Mouse (Mus musculus) kidney, embryonic 16.5 days (tissue): ENCODE data around the gene Pde6d. TPM values are rescaled to one million over a fixed set of nuclear protein-coding genes. Genes with fewer than 3 reads are reported as not detected.
"Not testable (repeated sequence)": the region's sequence is repeated elsewhere in the genome, so short reads cannot be mapped to it uniquely, and the experiment has no call there.

Source experiments
- ATAC-seq: fragments of 200-750 bp; cut with Nextera tagmentation; 2 replicates; pipeline ENCODE4 v1.8.0; 2017; ENCODE audit warnings: moderate TSS enrichment; ENCODE audit not compliant: low FRiP score, low TSS enrichment
- H3K27ac ChIP-seq: fragments of 300-500 bp; sonication (generic); 2 replicates; pipeline ENCODE4 v1.5.1; 2014; ENCODE audit warnings: low read length
- H3K27me3 ChIP-seq: fragments of 300-500 bp; sonication (generic); 2 replicates; pipeline ENCODE4 v1.6.1; 2014; ENCODE audit warnings: low read length, control low read depth, mixed read lengths; ENCODE audit not compliant: insufficient read depth
- H3K36me3 ChIP-seq: fragments of 300-500 bp; sonication (generic); 2 replicates; pipeline ENCODE4 v1.6.1; 2014; ENCODE audit warnings: low read length, control low read depth, mixed read lengths; ENCODE audit not compliant: insufficient read depth
- H3K4me1 ChIP-seq: fragments of 300-500 bp; sonication (generic); 2 replicates; pipeline ENCODE4 v1.6.1; 2014; ENCODE audit warnings: low read length, control low read depth, mixed read lengths; ENCODE audit not compliant: insufficient read depth
- H3K4me2 ChIP-seq: fragments of 300-500 bp; sonication (generic); replicated peaks from 2 replicates; pipeline ENCODE4 v1.6.1; 2014; ENCODE audit warnings: low read depth, low read length
- H3K4me3 ChIP-seq: fragments of 300-500 bp; sonication (generic); 2 replicates; pipeline ENCODE4 v1.5.1; 2014; ENCODE audit warnings: mild to moderate bottlenecking, low read length
- H3K9ac ChIP-seq: fragments of 300-500 bp; sonication (generic); replicated peaks from 2 replicates; pipeline ENCODE4 v1.6.1; 2014; ENCODE audit warnings: low read length
- H3K9me3 ChIP-seq: fragments of 300-500 bp; sonication (generic); 2 replicates; pipeline ENCODE4 v1.6.1; 2016; ENCODE audit warnings: low read length, control low read depth
- WGBS: fragments of 180-500 bp; shearing (Covaris S2); extraction: QIAGEN DNeasy Blood & Tissue Kit; methylation state at CpG from one replicate; pipeline ENCODE4 v1.1.7; 2014; 5-methylcytosine and 5-hydroxymethylcytosine counted together
- polyA plus RNA-seq: library from polyadenylated mRNA; unstranded; fragments of >200 nt; fragmentation: Nextera tagmentation; extraction: Ambion mirVana; gene quantifications from 2 replicates; pipeline ENCODE4 v1.2.1, GENCODE M21; 2015

Gene Pde6d
- polyA plus RNA-seq, 1 experiment from 2014 or later, result 50.9 TPM

DNA sequence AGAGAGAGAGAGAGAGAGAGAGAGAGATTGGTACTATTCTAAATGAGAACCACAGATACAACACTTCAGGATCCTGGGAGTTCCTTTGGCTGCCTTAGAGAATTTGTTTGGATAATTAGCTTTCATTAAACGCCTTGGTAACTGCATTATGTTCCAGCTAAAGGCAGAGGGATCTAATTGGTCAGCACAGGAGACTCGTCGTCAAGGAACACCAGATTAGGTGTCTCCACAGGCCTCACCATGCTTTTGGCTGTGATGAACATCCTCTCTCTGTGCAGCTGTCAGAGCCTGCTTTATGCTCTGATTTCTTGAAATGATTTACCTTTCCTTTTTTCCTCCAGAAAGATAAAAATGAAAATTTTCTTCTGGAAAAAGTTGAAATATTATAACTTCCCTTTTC, 35.6 kb downstream of the Pde6d start:
- Histone ChIP-seq H3K27ac (no peak overlapping the region), H3K9ac (no peak overlapping the region), H3K27me3 (no peaks in the 10 kb centered on the region), H3K4me1 (no peaks in the 10 kb centered on the region), H3K9me3 (no peaks in the 10 kb centered on the region), H3K4me2 (no peak overlapping the region), H3K36me3 (peaks cover 37% of the 10 kb centered on the region), H3K4me3 (no peak overlapping the region)
- ATAC-seq, result no peak
- WGBS, result 80% methylated on average over 3 of the region's 3 CpGs

DNA sequence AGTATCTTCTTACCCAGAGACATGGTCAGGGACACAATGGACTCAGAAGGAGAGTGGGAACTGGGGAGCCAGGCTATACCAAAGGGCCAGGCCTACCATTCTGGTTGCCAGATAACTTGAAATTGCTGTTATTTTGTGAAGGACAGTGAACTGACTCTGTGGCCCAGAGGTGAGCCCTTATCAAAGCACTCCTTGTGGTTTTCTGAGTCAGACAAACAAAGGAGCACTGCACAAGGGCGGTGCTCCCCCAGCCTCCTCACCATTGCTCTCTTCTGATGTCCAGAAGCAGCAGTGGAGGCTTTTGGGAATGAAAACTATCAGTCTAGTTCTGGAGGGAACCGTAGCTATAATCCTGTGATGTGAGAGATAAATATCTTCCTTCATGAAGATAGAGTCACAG, 39.8 kb downstream of the Pde6d start:
- peaks cover 40% of the 10 kb centered on the region for H3K36me3 ChIP-seq
- H3K4me2 ChIP-seq, result no peak overlapping the region
- ATAC-seq, result no peak
- no peak overlapping the region for H3K4me3 ChIP-seq
- H3K9me3 ChIP-seq, result no peaks in the 10 kb centered on the region
- WGBS, result 83% methylated on average over 2 of the region's 2 CpGs
- H3K27ac ChIP-seq, result no peak overlapping the region
- H3K9ac ChIP-seq, result no peak overlapping the region
- H3K27me3 ChIP-seq, result no peaks in the 10 kb centered on the region
- H3K4me1 ChIP-seq, result no peaks in the 10 kb centered on the region

DNA sequence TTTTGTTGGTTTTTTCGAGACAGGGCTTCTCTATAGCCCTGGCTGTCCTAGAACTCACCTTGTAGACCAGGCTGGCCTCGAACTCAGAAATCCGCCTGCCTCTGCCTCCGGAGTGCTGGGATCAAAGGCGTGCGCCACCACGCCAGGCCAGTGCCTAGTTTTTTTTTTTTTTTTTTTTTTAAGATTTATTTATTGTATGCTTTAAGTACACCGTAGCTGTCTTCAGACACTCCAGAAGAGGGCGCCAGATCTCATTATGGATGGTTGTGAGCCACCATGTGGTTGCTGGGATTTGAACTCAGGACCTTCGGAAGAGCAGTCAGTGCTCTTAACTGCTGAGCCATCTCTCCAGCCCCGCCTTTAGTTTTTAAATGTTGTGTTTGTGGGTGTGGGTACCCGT, 42.8 kb downstream of the Pde6d start:
- peaks cover 26% of the 10 kb centered on the region for H3K36me3 ChIP-seq
- not testable (repeated sequence) for H3K4me2 ChIP-seq, H3K27ac ChIP-seq, H3K27me3 ChIP-seq, H3K4me3 ChIP-seq, H3K9ac ChIP-seq, H3K9me3 ChIP-seq, ATAC-seq, H3K4me1 ChIP-seq
- WGBS, result 89% methylated on average over 12 of the region's 12 CpGs

DNA sequence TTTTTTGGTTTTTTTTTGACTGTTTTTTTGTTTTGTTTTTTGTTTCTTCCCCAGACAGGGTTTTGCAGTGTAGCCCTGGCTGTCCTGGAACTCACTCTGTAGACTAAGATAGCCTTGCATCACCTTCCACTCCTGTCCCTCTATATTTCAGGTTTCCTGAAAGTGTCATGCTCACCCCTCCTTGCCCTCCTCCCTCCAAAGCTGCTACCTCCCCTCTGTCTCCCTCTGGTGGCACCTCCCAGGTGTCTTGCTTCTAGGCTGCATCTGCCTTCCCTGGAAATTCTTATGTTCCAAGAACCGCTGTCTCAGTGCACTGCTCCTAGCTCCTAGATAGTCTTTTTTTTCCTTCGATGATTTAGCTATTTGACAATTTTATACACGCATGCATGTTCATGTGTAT, 44.0 kb downstream of the Pde6d start:
- no peaks in the 10 kb centered on the region for H3K4me1 ChIP-seq
- 0 out of 2 replicates have a peak, but pooled peaks have one; percentile 24 for ATAC-seq
- 66% methylated on average over 3 of the region's 3 CpGs for WGBS
- H3K36me3 ChIP-seq, result peaks cover 18% of the 10 kb centered on the region
- H3K27ac ChIP-seq, result no peak overlapping the region
- no peak overlapping the region for H3K4me2 ChIP-seq
- H3K9ac ChIP-seq, result no peak overlapping the region
- H3K4me3 ChIP-seq, result no peak overlapping the region
- no peaks in the 10 kb centered on the region; the same call in 1 of the 2 replicates for H3K9me3 ChIP-seq
- no peaks in the 10 kb centered on the region for H3K27me3 ChIP-seq

DNA sequence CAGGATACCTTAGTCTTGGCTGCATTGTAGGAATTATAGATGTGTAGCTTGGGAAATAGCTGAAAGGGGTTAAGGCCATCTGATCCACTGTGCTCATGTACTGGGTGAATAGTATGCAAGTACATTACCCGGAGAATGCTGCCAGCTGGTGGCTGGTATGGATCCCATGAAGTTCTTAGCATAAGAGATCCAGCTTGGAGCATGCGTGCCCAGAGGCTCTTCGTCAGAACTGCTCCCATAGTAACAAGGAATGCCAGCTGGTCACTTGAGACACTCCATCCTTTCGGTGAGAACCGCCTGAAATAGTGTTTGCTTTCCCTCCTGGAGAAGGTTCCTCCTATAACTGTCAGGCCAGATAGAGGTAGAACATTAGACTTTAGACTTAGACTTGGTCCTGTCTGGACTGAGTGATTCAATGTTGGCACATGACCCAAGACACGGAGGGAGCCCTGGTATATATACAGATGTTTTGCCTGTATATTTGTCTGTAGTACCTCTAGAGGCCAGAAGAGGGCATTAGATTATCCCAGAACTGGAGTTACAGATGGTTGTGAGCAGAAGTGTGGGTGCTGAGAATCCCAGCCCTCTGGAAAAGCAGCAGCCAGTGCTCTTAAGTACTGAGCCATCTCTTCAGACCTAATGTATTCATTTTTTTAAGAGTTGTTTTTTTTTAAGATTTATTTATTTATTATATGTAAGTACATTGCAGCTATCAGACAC, 48.9 kb downstream of the Pde6d start:
- WGBS, result 87% methylated on average over 6 of the region's 6 CpGs
- Histone ChIP-seq H3K4me3 (no peak overlapping the region), H3K27ac (0 out of 2 replicates have a peak overlapping the region, but pooled peaks have one; percentile 43), H3K9me3 (no peaks in the 10 kb centered on the region; the same call in 1 of the 2 replicates), H3K27me3 (no peaks in the 10 kb centered on the region), H3K36me3 (peaks cover 27% of the 10 kb centered on the region), H3K9ac (0 out of 2 replicates have a peak overlapping the region, but pooled peaks have one; percentile 11), H3K4me1 (peaks cover 31% of the 10 kb centered on the region), H3K4me2 (no peak overlapping the region)
- ATAC-seq, result no peak

DNA sequence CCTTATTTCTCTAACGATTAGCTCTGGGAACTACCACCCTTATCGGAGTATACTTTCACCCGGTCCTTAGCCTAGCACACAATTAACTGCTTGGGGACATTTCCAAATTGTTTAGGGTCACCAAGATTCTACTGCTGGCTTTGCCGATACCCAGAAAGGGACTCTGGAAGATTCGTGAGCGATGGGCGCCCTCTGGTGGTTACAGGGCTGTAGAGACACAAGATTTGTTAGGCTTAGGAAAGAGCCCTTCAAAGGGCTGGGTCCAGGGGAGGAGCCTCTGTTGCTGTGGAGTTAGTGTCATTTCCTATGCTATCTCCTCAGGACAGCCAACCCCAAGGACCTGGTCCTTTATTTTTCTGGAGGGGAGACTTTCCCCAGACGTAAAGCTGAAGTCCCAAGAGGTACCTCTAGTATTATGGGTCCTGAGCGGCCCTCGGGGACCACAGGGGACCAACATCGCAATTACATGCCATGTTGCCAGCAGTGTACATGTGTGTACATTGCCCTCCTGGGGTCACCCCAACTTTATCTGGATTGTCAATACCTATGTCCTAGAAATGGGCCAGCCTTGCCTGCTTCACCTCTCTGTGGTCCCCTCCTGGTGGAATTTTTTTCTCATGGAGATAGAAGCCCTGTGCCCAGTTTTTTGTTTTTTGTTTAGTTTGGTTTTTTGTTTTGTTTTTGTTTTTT, 49.9 kb downstream of the Pde6d start:
- peak overlapping the region; percentile 24 for H3K4me2 ChIP-seq
- peak overlapping the region; percentile 71 for H3K27ac ChIP-seq
- no peaks in the 10 kb centered on the region; the same call in 1 of the 2 replicates for H3K9me3 ChIP-seq
- H3K27me3 ChIP-seq, result no peaks in the 10 kb centered on the region
- H3K9ac ChIP-seq, result no peak overlapping the region
- peak; percentile 58 for ATAC-seq
- WGBS, result 24% methylated on average over 11 of the region's 11 CpGs
- peaks cover 31% of the 10 kb centered on the region for H3K4me1 ChIP-seq
- H3K4me3 ChIP-seq, result 0 out of 2 replicates have a peak overlapping the region, but pooled peaks have one; percentile 18
- peaks cover 31% of the 10 kb centered on the region for H3K36me3 ChIP-seq

DNA sequence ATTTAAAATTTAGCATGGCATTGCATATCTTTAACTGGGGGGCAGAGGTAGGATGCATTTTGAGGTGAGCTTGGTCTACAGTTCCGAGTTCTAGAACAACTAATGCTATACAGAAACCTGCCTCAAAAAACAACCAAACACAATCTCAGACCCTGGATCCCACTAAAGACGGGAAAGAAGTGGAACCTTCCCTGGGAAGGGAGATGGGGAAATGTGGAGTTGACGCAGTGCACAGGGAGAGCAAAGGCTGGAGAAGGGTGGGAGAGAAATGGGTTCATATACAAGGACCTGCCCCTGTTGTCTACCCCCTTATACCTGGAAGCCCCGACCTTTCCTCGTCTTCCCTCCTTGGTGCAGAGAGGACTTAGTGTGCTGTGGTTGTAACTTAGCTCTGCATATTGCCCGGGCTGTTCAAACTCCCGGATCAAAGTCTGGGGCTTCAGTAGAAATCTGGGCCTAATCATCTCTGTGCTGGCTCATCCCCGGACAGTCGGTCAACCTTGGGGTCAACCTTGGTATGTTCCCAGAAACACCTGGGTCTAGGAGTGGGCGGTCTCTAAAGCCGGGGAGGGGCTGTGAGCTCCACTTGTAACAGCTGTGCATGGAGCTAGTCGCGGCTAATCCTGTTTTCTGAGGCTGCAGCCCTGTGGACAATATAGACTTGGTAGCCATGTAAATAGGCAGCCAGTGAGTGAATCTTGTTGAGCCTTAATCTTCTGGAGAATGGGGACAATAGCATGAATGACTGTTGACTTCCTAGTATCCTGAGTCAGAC, 50.7 kb downstream of the Pde6d start:
- peaks cover 31% of the 10 kb centered on the region for H3K4me1 ChIP-seq
- H3K27me3 ChIP-seq, result no peaks in the 10 kb centered on the region
- H3K4me2 ChIP-seq, result peak overlapping the region; percentile 24
- peak; percentile 49 for ATAC-seq
- WGBS, result 4% methylated on average over 13 of the region's 13 CpGs
- peak overlapping the region; percentile 18; the same call in 1 of the 2 replicates for H3K4me3 ChIP-seq
- H3K27ac ChIP-seq, result peak overlapping the region; percentile 71
- H3K9ac ChIP-seq, result peak overlapping the region; percentile 52
- no peaks in the 10 kb centered on the region; the same call in 1 of the 2 replicates for H3K9me3 ChIP-seq
- peaks cover 31% of the 10 kb centered on the region for H3K36me3 ChIP-seq

DNA sequence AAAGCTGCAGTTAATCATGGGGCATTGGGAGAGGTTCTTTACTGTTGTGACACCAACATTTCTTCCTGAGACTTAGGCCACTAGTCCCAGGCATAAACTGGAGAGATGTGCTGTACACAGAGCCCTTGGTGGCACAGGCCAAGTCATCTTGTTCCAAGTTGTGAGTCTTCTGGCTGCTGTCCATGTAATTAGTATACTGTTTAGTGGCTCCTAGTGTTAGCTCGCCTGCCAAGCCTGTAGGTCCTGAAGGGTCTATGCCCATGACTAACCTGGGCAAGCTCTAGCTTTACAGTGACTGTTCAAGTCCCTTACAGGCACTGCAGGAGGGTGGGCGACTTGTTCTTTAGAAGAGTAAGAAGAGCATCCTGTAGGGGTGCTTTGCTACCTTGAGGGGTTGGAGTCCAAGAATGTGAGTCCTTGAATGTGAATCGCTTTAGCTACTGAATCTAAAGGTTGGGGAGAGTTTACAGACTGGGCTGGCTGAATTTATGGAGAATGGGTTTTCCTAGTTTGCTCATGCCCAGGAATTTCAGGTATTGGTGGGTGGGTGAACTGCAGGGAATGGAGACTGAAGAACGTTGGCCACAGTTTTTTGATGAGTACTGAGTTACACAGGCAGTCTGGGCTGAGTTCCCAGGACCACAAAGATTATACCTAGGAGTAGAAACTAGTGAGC, 51.4 kb downstream of the Pde6d start:
- H3K27ac ChIP-seq, result peak overlapping the region; percentile 71
- WGBS, result 14% methylated on average over 4 of the region's 4 CpGs

DNA sequence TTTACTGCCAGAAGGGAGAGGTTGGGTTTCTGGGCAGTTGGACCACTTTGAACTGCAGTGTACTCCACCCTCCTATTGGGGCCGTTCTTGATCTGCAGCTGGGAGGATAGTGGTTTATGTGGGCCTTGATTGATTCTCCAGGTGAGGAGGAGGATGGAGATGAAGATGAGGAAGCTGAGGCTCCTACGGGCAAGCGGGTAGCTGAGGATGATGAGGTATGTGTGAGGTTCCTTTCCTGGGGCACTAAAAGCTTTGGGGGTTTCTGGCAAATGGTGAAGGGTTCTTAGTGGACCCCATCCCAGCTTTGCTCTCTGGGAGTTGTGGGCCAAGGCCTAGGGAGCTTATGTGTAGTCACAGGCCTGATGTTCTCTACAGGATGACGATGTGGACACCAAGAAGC, 52.8 kb downstream of the Pde6d start:
- H3K4me1 ChIP-seq, result peaks cover 36% of the 10 kb centered on the region
- peak overlapping the region; percentile 100 for H3K9ac ChIP-seq
- peak overlapping the region; percentile 96 for H3K4me3 ChIP-seq
- H3K9me3 ChIP-seq, result no peaks in the 10 kb centered on the region; the same call in 1 of the 2 replicates
- ATAC-seq, result no peak
- no peaks in the 10 kb centered on the region for H3K27me3 ChIP-seq
- H3K4me2 ChIP-seq, result peak overlapping the region; percentile 71
- 11% methylated on average over 4 of the region's 4 CpGs for WGBS
- peak overlapping the region; percentile 96 for H3K27ac ChIP-seq
- H3K36me3 ChIP-seq, result peaks cover 31% of the 10 kb centered on the region

More for the DNA sequence above, 51.4 kb downstream of the Pde6d start:
- H3K36me3 ChIP-seq, result peaks cover 31% of the 10 kb centered on the region
- no peaks in the 10 kb centered on the region for H3K27me3 ChIP-seq
- peaks cover 31% of the 10 kb centered on the region for H3K4me1 ChIP-seq
- ATAC-seq, result no peak
- H3K4me3 ChIP-seq, result peak overlapping the region; percentile 18
- H3K4me2 ChIP-seq, result peak overlapping the region; percentile 36
- no peaks in the 10 kb centered on the region; the same call in 1 of the 2 replicates for H3K9me3 ChIP-seq
- peak overlapping the region; percentile 52; the same call in 1 of the 2 replicates for H3K9ac ChIP-seq
